Mouse (Mus musculus): Measurements from ENCODE around the gene Slain2.

Slain2 gene

DNA sequence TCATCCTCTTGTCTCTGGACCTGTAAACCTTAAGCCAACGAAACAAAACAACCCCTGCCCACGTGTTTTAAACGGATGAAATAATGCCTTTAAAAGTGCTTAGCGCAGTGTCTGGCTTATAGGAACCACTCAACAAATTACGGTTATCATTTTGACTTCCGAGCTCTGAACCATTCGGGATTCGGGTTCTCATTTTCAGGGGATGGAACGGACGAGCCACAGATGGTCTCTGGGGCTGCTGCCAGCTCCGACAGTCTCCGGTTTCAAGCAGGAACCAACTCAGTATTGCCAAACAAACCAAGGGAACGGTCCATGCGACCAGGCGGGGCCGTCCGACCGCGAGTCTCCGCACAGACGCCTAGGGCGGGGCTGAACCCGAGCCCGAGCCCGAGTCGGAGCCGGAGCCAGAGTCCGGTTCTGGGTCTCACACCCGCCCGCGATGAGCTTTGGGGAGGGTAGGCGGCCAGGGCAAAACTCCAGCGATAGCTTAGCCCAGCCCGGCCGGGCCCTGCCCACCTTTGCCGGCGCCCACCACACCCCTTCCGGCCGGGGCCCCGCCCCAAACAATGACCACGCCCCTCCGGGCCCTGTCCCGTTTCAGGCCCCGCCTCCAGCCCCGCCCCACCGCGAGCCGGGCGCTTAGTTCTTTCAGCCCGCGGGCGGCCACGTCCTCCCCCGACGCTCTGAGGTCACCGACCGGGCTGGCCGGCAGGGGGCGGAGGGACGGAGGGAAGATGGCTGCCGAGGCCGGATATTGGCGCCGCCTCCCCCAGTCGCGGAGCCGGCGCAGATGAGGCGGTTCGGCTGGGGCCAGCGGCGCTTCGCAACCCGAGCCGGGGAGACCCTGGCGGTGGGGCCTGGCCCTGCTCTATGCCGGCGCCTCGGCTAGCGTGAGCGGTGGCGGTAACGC is at the start of gene Slain2:
Gene Slain2 (plus strand): TSS at position 657 of the 910 bp plus-strand sequence.
- peak; percentile 96 to 99 for DNase-seq

DNA sequence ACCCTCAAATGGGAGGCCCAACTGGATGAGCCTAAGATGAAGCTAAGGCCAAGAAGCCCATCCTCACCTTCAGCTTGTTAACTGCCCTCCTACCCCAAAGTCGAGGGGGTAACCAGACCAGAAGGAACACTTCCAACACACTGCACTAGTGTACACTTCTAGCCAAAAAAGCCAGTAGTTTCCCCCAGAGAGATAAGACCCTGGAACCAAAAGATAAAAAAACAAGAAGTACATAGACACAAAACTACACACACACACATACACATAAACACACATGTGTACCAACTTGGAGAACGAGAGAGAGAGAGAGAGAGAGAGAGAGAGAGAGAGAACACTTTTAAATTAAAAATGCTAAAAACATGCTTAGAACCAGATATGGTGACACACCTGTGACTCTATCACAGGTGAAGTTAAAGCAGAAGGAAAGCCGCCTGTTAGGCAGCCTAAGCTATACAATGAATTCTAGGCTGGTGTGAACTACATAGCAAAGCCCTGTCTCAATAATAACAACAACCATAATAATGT is 49.4 kb upstream of the Slain2 start:
- DNase-seq = no peak

DNA sequence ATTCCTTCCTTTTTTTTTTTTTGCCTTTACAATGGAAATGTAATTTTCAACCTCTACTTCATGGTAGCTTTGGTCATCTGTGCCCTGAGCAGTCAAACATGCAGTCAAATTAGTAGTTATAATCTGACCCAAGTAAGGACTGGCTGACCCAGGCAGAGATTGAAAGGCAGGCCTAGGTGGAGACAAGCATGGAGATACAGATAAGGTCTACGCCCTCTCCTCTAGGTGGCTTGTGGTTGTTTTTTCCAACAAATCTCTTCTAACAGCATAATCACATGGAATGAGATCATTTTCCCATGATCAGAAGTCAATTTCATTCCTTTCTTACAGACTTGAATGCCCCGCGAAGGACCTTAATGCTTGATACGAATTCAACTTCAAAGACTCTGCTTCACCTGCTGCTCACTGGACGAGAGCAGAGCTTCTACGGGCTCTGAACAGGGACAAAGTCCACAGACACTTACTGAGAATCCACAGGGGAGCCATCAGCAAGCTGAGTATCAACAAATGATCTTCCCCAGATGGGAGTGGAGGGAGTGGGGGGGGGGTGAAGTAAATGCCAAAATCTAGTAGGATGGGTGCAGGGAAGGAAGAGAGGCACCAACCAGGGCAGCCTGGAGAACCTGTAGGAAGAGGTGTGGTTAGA is 47.7 kb upstream of the Slain2 start:
- no peak for DNase-seq

DNA sequence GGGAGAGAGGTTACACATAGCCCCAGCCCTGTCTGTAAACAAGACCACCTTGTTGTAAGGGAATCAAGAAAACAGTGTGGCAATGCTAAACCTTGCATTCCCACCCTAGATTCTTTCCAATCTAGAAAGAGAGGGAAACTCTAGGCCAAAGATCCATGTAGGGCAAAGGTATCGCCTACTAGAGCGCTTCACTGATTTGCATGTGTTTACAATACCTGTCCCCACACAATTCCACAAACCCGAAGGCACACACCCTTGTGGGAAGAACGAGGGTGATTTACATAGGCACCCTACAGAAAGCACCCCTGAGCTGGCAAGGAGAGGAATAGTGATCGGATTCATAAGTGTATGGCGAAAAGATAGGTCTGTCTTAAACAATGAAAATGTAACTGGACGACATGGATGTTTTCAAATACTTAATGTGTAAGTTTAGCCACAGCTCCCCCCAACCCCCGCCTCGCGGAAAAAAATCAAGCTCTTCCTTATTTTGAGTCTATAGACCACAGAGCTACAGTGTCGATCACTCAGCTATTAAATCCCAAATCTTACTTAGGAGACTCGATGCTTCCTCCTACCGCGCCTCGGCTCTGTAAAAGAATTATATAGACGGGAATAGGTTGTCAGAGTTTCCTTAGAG is 47.0 kb upstream of the Slain2 start:
- no peak for DNase-seq

DNA sequence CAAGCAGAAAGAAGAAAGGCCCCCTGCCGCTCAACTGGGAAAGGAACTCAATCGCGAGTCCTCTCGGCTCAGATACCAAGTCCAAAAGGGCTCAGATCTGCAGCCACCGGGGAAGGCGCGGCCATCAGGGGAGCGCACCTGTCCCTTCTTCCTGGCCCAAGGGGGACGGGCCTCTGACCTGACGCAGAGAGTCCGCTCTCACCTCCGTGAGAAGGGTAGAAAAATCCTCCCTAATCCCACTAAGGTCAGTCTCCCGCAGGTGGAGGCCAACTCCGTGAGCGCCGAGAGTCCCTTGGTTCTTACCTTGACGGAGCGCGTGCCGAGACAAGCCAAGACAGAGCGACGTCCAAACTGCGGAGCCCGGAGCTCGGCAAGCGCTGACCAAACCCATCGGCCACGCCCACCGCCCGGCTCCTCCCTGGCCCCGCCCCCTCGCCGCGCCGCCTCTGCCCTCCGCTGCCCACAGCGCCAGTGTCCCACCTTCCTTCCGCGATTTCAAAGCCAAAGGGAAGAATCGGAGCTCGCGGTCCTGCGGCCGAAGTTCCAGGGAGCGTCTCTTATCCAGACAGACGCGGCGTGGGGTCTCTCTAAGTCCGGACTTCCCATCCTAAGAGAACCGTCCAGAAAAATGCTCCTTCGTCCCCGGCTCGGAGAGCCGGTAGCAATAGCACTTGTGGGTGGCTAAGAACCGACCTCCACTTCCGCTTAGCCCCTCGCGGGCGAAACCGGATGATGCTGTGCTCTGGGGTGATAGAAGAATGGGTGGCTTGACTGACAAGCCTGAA is 45.8 kb upstream of the Slain2 start, which contains the start of gene Tec:
Gene Tec (minus strand): TSS at position 393 of the 785 bp plus-strand sequence.
- peak; percentile 84 to 86 for DNase-seq

DNA sequence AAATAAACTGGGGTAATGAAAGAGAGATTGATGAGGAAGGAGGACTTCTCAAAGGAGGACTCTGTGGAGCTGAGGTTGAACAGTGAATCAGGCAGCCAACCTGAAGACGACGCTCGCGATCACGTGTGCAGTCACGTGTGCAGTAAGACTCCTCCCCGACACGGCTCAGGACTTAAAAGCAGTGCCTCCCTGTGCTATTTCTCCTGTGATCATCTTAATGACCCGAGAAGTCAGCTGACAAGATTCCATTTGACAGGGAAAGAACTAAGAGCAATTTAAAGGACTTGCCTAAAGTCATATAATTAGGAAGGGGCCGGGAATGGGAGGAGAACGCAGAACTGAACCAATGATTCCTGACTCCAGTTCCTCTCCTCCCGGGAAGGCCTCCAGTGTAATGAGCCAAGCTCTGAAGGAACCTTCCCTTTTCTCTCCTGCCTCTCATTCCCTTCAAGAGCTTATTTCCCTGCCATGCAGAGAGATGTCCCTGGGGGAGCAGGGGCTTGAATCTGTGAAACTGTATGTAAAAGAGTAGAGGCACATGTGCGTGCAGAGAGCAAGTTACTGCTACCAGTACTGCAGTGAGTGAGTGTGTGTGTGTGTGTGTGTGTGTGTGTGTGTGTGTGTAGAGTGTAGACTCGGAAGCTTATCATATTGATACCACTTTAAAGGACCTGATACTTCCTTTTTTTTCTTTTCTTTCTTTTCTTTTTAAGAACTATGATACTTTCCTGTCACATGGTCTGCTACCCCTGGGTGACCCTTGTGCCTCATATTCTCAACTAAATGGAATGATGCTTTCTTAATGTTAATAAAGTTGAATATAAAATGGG is 44.1 kb upstream of the Slain2 start:
- DNase-seq = no peak

DNA sequence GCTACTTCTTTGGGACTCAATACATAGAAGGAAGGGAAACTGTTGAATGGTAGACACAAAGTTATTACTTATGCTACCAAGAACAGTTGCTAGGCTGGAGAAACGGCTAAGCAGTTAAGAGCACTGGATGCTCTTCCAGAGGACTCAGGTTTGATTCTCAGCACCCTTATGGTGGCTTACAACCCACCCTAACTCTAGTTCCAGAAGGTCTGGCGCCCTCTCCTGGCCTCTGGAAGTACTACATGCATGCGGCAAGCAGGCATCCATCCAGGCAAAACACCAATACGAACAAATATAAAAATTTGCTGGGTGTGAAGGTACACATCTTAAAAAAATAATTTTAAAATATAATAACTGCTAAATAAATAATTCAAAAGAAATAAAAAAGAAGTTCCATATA is 43.0 kb upstream of the Slain2 start:
- DNase-seq = no peak

DNA sequence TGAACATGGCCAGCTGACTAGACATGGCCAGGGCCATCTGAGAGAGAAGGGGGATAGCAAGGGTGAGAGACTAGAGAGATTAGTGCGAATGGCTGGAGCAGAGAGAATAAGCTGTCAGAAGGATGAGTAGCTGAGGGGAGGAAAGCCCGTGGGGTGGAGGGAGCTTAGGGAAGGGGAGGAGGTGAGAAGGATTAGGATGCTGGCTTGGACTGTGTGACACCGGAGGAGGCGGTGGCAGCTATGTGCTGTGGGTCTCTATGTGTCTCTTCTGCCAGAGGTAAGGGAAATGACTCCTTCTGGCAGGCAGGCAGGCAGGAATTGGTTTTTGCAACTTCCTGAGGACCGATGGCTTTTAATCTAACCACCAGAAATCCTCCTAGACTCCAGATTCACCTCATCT is 34.4 kb upstream of the Slain2 start:
- DNase-seq = no peak

DNA sequence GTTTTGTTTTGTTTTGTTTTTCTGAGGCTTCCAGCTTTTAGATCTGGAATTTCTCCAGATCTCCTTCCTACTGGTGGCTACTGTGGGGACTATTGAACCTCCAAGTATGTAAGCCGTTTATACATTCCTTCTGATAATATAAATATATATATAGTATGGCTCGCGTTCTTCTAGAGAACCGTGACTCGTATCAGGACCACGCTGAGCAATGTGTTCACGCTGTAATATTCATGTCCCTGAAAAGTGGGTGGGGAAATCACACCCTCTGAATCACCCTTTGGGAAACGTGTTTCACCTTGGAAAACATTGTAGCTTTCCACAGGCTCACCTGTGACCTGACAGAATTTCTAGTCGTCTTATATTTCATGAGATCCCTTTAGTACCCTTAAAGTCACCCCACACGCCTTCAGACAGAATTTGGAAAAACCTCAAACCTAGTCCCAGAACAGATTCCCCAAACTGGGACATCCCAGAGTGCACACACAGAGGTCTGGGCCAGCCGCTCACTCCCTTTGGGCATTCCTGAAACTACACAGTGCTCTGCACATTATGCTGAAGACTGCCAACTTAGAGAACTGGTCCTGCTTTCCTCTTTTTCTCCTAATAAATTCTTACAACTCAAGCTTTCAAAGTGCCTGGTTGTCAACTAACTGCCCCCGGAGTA is 32.2 kb upstream of the Slain2 start:
- no peak for DNase-seq

DNA sequence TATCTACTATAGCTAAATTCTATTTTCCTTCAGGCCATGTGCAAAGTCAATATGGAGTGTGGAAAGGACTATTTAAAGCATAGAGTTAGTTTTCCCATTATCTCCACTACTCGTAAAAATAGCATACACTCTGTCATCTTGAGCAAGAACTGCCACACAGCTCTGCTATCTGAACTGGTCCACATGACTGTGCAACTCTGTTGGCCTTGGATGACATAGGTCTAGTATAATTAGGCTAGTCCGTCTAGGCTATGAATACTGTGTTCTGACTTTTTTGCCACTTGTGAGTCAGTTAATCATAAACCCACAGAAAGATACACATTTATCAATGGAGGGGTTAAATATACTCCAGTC is 31.7 kb upstream of the Slain2 start:
- no peak for DNase-seq

DNA sequence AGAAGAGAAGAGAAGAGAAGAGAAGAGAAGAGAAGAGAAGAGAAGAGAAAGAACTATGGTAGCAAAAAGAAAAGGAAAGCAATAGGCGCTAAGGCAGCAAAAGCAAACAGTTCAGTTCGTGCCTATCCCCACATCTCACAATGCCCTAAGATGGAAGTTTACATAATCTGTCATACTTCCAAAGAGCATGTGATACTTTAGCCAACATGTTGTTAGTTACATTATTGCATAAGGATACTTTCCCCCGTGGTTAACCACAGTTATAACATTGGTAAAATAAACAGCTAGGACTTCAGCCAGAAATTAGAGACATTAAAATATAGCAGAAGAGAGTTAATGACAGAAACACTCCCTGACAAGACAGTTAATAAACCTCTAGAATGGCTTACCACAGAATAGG is 30.4 kb upstream of the Slain2 start:
- DNase-seq = no peak

DNA sequence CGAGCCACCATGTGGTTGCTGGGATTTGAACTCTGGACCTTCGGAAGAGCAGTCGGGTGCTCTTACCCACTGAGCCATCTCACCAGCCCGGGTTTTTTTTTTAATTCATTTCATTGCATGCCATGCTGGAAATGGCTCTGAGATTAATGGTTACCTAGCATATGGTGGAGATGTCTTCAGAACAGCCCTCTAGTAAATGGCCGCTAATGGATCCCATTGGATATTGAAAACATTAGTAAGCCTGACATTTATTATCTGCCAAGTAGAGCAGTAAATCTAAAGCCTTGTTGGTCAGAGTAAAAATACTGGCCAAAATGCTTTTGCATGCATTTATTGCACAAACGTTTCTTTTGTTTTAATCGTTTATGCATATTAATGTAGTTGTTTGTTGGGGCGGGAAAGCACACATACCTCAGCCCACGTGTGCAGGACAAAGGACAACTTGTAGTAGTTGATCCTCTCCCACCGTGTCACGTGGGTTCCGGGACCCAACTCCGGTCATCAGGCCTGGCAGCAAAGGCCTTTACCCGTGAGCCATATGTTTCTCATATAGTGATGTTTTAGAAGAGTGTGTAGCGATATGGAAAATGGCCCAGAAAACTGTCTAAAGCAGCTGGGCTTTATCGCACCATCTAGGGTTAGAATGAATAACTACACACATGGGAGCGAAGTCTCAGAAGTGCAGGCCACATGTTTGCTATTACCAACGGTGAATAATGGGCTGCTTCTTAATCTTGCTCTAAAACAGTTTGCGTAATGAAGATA is 27.5 kb upstream of the Slain2 start:
- DNase-seq = no peak

DNA sequence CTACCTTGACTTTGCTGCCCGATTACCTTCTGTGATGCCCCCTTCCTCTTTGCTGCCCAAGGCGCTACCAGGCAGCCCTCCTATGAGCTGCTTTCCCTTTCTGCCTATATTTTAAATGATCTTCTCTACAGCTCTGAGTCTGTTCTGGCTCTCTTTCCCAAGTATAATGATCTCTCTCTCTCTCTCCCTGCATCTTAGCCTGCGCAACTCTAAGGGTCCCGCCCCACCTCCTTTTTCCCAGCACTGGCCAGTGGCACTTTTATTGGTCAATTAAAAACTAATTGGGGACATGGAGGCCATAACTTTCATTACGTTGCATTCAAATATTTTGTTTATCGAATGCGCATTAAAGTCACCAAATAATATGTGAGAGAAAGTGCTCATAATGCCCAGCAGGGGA is 25.8 kb upstream of the Slain2 start:
- DNase-seq = no peak

DNA sequence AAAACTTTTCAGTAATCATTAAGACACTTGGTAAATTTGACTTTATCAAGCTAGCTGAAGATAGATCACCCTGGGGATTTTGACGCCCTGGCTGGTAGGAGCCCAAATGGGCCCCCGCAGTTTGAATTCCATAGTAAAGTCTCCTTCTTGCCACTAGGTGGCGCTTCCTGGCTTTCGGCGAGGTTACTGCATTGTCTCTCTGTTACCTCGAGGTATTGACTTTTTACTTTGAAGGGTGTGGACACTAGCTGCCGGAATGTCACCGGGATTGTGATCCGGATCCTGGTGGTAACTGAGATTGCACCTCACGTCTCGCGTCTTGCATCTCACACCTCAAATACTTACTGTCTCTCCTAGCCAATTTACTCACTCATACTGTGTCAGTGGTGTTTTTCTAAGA is 22.6 kb upstream of the Slain2 start:
- peak; percentile 50 to 64 for DNase-seq

DNA sequence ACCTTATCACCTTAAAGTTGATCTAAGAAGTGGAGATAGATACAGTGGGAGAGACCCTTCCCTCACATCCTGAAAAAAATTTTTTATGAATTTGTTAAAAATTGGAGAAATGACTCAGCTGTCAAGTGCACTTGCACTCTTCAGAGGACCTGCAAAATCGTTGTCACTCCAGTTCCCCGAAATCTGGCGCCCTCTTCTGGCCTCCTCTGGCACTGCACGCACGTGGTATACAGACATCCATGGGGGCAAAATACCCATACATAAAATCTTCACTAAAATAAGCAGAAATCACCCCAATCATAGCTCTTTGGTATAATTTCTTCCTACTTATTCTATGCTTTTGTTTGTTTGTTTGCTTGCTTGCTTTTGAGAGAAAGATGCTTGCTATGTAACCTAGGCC is 20.1 kb upstream of the Slain2 start:
- DNase-seq = no peak

DNA sequence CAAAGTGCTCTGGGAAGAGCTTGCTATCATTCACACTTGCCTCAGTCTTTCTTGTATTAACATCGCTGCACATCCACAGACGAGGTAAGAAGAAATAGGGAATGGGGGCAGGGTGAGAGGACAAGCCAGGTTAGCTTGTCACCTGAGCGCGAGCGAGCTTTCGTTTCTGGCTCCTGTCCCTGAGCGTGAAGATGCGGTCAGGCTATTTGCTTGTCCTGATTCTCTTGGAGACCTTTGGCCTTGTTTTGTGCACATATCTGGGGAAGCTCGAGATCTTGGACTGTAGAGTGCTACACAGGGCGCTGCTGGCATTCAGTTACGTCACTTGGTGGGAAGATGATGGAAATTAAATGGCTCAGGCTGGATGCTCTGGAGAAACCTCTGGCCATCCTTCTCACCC is 18.8 kb upstream of the Slain2 start:
- DNase-seq = no peak

DNA sequence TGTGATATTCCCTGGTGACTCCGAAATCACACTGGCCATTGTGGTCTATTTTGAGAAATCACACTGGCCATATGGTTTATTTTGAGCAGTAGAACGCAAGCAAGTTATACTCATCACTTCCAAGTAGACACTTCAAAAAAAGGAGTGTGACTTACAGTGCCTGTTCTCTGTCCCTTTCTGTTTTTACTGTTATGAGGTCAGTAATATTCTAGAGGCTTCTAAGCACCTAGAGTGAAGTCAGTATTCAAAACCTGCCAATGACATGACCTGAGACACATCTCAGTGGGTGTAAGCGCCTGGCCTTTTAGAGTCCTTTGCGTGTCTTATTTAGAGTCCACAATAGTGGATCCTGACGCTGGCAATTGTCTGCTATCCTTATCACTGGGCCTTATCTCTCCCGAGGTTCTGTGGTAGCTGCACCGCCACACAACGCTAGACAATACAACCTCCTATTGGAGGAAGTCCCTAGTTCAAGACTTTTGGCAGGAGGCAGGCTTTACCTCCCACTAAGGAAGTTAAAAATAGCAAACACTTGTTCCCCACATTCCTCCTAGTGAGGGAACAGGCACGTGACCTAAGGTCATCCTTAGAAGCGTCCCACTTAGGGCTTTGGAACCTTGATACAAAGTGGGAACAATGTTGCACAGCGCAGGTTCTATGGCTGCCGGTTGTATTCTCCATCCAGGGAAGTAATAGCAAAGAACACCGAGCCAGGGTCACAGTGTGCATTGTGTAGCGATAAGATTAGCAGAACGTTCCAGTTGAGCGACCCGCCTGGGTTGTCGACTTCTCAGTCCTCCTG is 17.4 kb upstream of the Slain2 start:
- DNase-seq = no peak

DNA sequence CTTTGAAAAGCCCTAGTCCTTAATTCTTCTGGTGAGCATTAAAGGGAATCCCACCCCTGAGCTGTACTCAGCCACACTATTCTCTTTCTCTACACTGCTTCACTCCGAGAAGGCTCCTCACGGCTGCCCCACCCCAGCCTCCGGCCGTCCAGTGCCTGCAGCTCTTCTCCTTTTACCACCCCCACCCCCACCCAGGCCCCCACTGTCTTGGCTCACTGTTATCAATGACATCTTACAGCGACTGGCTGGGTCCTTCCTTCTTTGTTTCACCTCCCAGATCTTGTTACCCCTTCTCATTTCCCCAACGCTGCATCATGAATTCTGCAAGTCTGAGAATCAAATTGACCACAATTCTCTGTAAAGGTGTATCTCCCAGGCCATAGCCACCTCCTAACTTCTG is 16.1 kb upstream of the Slain2 start:
- DNase-seq = no peak

DNA sequence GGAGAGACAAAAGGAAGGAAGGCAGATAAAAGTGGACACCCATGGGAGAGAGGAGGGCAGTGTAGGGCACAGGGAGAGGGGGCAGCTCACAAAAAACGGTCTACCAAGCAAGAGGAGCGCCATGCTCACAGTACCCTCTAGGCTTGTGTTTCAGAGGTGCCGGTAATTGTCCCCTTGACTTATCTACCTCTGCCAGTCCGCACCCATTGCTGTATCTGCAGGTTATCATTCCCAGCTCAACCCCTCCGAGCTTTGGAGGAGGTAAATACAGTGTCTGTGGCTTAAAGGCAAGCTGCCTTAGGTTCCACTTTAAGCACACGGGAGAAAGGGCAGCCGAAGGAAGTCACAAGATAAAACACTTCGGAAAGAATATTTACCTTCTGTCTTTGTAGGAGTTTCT is 14.8 kb upstream of the Slain2 start:
- no peak for DNase-seq

DNA sequence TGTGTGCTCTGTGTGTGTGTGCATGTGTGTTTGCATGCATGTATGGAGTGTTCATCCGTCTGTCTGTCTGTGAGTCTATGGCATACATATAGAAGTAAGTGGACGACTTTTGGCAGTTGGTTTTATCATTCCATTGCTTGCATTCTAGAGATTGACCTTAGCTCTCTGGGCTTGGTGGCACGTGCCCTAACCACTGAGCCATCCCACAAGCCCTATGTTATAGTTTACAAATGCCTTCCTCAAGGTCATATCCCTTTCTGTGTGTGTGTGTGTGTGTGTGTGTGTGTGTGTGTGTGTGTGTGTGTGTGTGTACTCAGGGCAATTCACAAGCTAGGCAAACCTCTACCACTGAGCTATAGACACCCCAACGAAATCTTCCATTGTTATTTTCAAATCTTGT is 12.2 kb upstream of the Slain2 start:
- DNase-seq = no peak

All from cerebellum, postnatal 36 days (tissue).